Mouse (Mus musculus) embryonic fibroblast, embryonic 13.5 days (primary cell): ENCODE measurements around the gene Ttc27.

Experiments used
- CTCF ChIP-seq: IDR thresholded peaks from 2 replicates; pipeline ENCODE4 v1.5.1; 2011; ENCODE audit warnings: mild to moderate bottlenecking, control low read depth, low read length, moderate library complexity, borderline replicate concordance; ENCODE audit not compliant: insufficient read depth
- POLR2A ChIP-seq: IDR thresholded peaks from 2 replicates; pipeline ENCODE4 v1.6.1; 2011; ENCODE audit warnings: low read depth, mild to moderate bottlenecking, control low read depth, low read length, moderate library complexity

DNA sequence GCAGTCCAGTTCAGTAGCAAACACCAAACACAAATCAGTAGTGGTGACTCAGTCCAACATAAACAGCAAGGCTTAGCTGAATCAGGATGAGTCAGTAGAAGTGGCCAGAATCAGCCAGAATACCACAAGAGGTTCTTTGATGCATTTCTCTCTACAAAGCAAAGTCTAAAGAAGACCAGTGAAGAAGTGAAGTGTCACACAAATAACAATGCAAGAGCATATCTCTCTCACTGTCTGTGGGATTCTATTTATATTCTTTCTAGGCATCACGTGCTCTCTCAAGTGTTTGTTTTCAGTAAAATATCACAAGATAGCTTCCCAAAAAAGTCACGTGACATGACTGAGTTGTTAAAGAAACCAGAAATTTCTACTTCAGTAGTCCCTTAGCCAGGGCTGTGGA is 102.2 kb downstream of the Ttc27 start:
- TF ChIP-seq POLR2A = no peak
- no peak for TF ChIP-seq CTCF
